In genomic region chr7:109492616-109493318, GRCm38 (mm10) we compare ENCODE assay signal across 11 mouse cellular contexts. TPM values are rescaled to one million over a fixed set of nuclear protein-coding genes. Genes with fewer than 3 reads are reported as not detected.
A peak's percentile ranks its signal among the peaks of the same experiment; 100 is the strongest.
DNase-seq lines count a peak whose midpoint lies in the region; ATAC-seq and TF ChIP-seq lines count a peak whose summit lies in the region.
"Had no signal": no experiment of that assay in that cellular context is flagged by ENCODE, and none has a peak within 500 bp of the region (broad histone marks: within the 10 kb centered on the region; RNA-seq: fewer than 3 reads in every experiment).

No protein-coding gene starts in this region.

- H3K9me3 ChIP-seq in limb, embryonic 12.5 days = no peaks in the 10 kb centered on the region
- no peaks in the 10 kb centered on the region for H3K9me3 ChIP-seq in limb, embryonic 10.5 days (replicated peaks)
- no peaks in the 10 kb centered on the region for H3K9me3 ChIP-seq in forebrain, embryonic 16.5 days (ENCODE audit: control insufficient read depth, low read length)
- H3K9me3 ChIP-seq: embryonic facial prominence, embryonic 15.5 days; liver, embryonic 15.5 days had no signal

- H3K4me2 ChIP-seq in limb, embryonic 12.5 days = peak overlapping the region; percentile 48; the same call in 1 of the 2 replicates
- peak overlapping the region; percentile 54 for H3K4me2 ChIP-seq in forebrain, embryonic 16.5 days (ENCODE audit: low read length)
- peak overlapping the region; percentile 24 for H3K4me2 ChIP-seq in myocyte (ENCODE audit: low read depth)
- H3K4me2 ChIP-seq: liver, embryonic 15.5 days had no signal

- no peak overlapping the region for H3K9ac ChIP-seq in limb, embryonic 12.5 days (replicated peaks)
- no peak overlapping the region for H3K9ac ChIP-seq in forebrain, embryonic 16.5 days (replicated peaks; ENCODE audit: low read depth, low read length)
- H3K9ac ChIP-seq: embryonic facial prominence, embryonic 15.5 days; liver, embryonic 15.5 days had no signal

- no peak overlapping the region for H3K4me3 ChIP-seq in limb, embryonic 12.5 days (replicated peaks)
- no peak overlapping the region for H3K4me3 ChIP-seq in limb, embryonic 10.5 days
- no peak overlapping the region; the same call in 1 of the 2 replicates for H3K4me3 ChIP-seq in forebrain, embryonic 16.5 days (replicated peaks; ENCODE audit: low read length)
- H3K4me3 ChIP-seq in myocyte = no peak overlapping the region
- H3K4me3 ChIP-seq: liver, embryonic 15.5 days had no signal

- peaks cover 10% of the 10 kb centered on the region; the same call in 1 of the 2 replicates for H3K4me1 ChIP-seq in limb, embryonic 12.5 days (replicated peaks)
- peaks cover 12% of the 10 kb centered on the region for H3K4me1 ChIP-seq in limb, embryonic 10.5 days
- peaks cover 13% of the 10 kb centered on the region for H3K4me1 ChIP-seq in forebrain, embryonic 16.5 days (replicated peaks; ENCODE audit: control insufficient read depth, insufficient read depth, low read length)
- H3K4me1 ChIP-seq: liver, embryonic 15.5 days had no signal

- H3K27ac ChIP-seq in limb, embryonic 12.5 days = no peak overlapping the region
- H3K27ac ChIP-seq in limb, embryonic 10.5 days = no peak overlapping the region
- H3K27ac ChIP-seq in forebrain, embryonic 16.5 days (ENCODE audit: low read length) = no peak overlapping the region
- H3K27ac ChIP-seq: embryonic facial prominence, embryonic 15.5 days; liver, embryonic 15.5 days had no signal

- WGBS in limb, embryonic 12.5 days = 52% methylated on average over 18 of the region's 18 CpGs
- 50% methylated on average over 18 of the region's 18 CpGs for WGBS in limb, embryonic 10.5 days
- 58% methylated on average over 17 of the region's 18 CpGs for WGBS in forebrain, embryonic 16.5 days

- DNase-seq in cerebellum, adult 11 months = peak; percentile 17
- DNase-seq in cerebellum, postnatal 10 days = no peak
- DNase-seq in limb, embryonic 10.5 days (ENCODE audit: low spot score) = no peak
- no peak for DNase-seq in layer of hippocampus, postnatal 10 days (ENCODE audit: low spot score in 2 of 2)
- DNase-seq in adrenal gland, postnatal 25 days = no peak
- DNase-seq: heart, postnatal 14 days had no signal

- no peak for TF ChIP-seq POLR2A in myocyte (IDR thresholded peaks at IDR 0.05; ENCODE audit: insufficient read length, low read depth)

- H3K36me3 ChIP-seq in limb, embryonic 12.5 days = no peaks in the 10 kb centered on the region
- H3K36me3 ChIP-seq in limb, embryonic 10.5 days = no peaks in the 10 kb centered on the region
- H3K36me3 ChIP-seq in forebrain, embryonic 16.5 days (ENCODE audit: control insufficient read depth, insufficient read depth) = no peaks in the 10 kb centered on the region
- no peaks in the 10 kb centered on the region for H3K36me3 ChIP-seq in myocyte (ENCODE audit: control insufficient read depth, insufficient read depth)
- H3K36me3 ChIP-seq: embryonic facial prominence, embryonic 15.5 days; liver, embryonic 15.5 days had no signal

- H3K79me2 ChIP-seq in myocyte (ENCODE audit: control insufficient read depth, insufficient read depth) = no peaks in the 10 kb centered on the region

- H3ac ChIP-seq in myocyte (ENCODE audit: control insufficient read depth, insufficient read length) = no peak overlapping the region

- H3K27me3 ChIP-seq in limb, embryonic 12.5 days = peaks cover 34% of the 10 kb centered on the region
- peaks cover 38% of the 10 kb centered on the region for H3K27me3 ChIP-seq in limb, embryonic 10.5 days (ENCODE audit: low read depth, poor library complexity, severe bottlenecking)
- H3K27me3 ChIP-seq in forebrain, embryonic 16.5 days (replicated peaks; ENCODE audit: control insufficient read depth, insufficient read depth, low read length) = no peaks in the 10 kb centered on the region
- no peaks in the 10 kb centered on the region for H3K27me3 ChIP-seq in myocyte (ENCODE audit: control insufficient read depth, insufficient read depth, insufficient read length)

- no peak for ATAC-seq in limb, embryonic 12.5 days (ENCODE audit: insufficient number of reproducible peaks, insufficient read depth, low FRiP score, low TSS enrichment, low read depth)
- ATAC-seq in forebrain, embryonic 16.5 days = peak; percentile 36

TF ChIP-seq in myocyte, 11 proteins besides CTCF, POLR2A, EP300 and RAD21:
- TF ChIP-seq MYOG (IDR thresholded peaks at IDR 0.05; ENCODE audit: control insufficient read depth in 1 of 3, insufficient read depth in 1 of 3, insufficient read length in 2 of 3, low read depth in 2 of 3) = no peak
- TF ChIP-seq SRF (IDR thresholded peaks at IDR 0.05; ENCODE audit: control insufficient read depth, insufficient read length, low read depth) = no peak
- no peak for TF ChIP-seq MYOD1 (IDR thresholded peaks at IDR 0.05; ENCODE audit: control insufficient read depth in 1 of 3, insufficient read length in 2 of 3, low read depth in 2 of 3)
- no peak for TF ChIP-seq REST (IDR thresholded peaks at IDR 0.05; ENCODE audit: insufficient read depth, insufficient read length)
- TF ChIP-seq CEBPB (IDR thresholded peaks at IDR 0.05; ENCODE audit: insufficient read depth, poor library complexity, severe bottlenecking) = no peak
- TF ChIP-seq TCF12 (IDR thresholded peaks at IDR 0.05; ENCODE audit: insufficient read depth, poor library complexity, severe bottlenecking) = no peak
- no peak for TF ChIP-seq TCF3 (IDR thresholded peaks at IDR 0.05; ENCODE audit: insufficient read length, low read depth)
- TF ChIP-seq E2F4 (IDR thresholded peaks at IDR 0.05; ENCODE audit: insufficient read depth) = no peak
- TF ChIP-seq POLR2AphosphoS2 (IDR thresholded peaks at IDR 0.05; ENCODE audit: insufficient read length, low read depth) = no peak
- TF ChIP-seq USF1 (IDR thresholded peaks at IDR 0.05; ENCODE audit: low read depth) = no peak
- TF ChIP-seq MAX (IDR thresholded peaks at IDR 0.05; ENCODE audit: low read depth) = no peak

RNA-seq across cellular contexts. Expression of gene Trim66, which starts 15.2 kb away (rescaled TPM):
- 0.04 TPM in 2 replicates for polyA plus RNA-seq in limb, embryonic 12.5 days (2016; fragmentation: Nextera tagmentation; extraction: Ambion mirVana)
- polyA plus RNA-seq in limb, embryonic 10.5 days (2016; fragmentation: Nextera tagmentation; extraction: Ambion mirVana) = 0.03 and 0.05 TPM in 2 replicates
- 0.25 and 0.57 TPM in 2 replicates for polyA plus RNA-seq in forebrain, embryonic 16.5 days (2015; fragmentation: Nextera tagmentation; extraction: Ambion mirVana)
- 0.55 TPM for polyA plus RNA-seq in myocyte (2012; fragmentation: generic; extraction: Trizol)
- total RNA-seq in layer of hippocampus, postnatal 10 days (2021) = 1 to 10 TPM; 4.0 to 4.5 TPM
- 0.19 and 0.33 TPM in 2 replicates for total RNA-seq in adrenal gland, postnatal 25 days (2021)
- polyA plus RNA-seq: liver, embryonic 15.5 days had no signal

RNA-seq across cellular contexts. Expression of gene Rpl27a, which starts 26.2 kb away (rescaled TPM):
- polyA plus RNA-seq in limb, embryonic 12.5 days (2016; fragmentation: Nextera tagmentation; extraction: Ambion mirVana) = 137 and 139 TPM in 2 replicates
- polyA plus RNA-seq in limb, embryonic 10.5 days (2016; fragmentation: Nextera tagmentation; extraction: Ambion mirVana) = 130 and 159 TPM in 2 replicates
- 76.6 and 87.0 TPM in 2 replicates for polyA plus RNA-seq in forebrain, embryonic 16.5 days (2015; fragmentation: Nextera tagmentation; extraction: Ambion mirVana)
- polyA plus RNA-seq in myocyte (2012; fragmentation: generic; extraction: Trizol) = 1,271 TPM
- total RNA-seq in layer of hippocampus, postnatal 10 days (2021) = 100 to 1,000 TPM; 148 to 164 TPM
- 201 and 220 TPM in 2 replicates for total RNA-seq in adrenal gland, postnatal 25 days (2021)

RNA-seq across cellular contexts. Expression of gene Stk33, which starts 53.9 kb away (rescaled TPM):
- 0.91 and 1.6 TPM in 2 replicates for polyA plus RNA-seq in limb, embryonic 12.5 days (2016; fragmentation: Nextera tagmentation; extraction: Ambion mirVana)
- 0.38 and 0.56 TPM in 2 replicates for polyA plus RNA-seq in limb, embryonic 10.5 days (2016; fragmentation: Nextera tagmentation; extraction: Ambion mirVana)
- 5.0 and 6.8 TPM in 2 replicates for polyA plus RNA-seq in forebrain, embryonic 16.5 days (2015; fragmentation: Nextera tagmentation; extraction: Ambion mirVana)
- 0.04 TPM for polyA plus RNA-seq in myocyte (2012; fragmentation: generic; extraction: Trizol)
- total RNA-seq in layer of hippocampus, postnatal 10 days (2021) = 1 to 10 TPM; 1.3 to 1.6 TPM
- 0.61 and 0.81 TPM in 2 replicates for total RNA-seq in adrenal gland, postnatal 25 days (2021)
